Mouse (Mus musculus) C2C12 (cell line): ENCODE measurements around the gene Vrtn. TPM values are rescaled to one million over a fixed set of nuclear protein-coding genes. Genes with fewer than 3 reads are reported as not detected.

Source experiments
- H3K27me3 ChIP-seq: one replicate; pipeline ENCODE4 v1.6.1; 2011; ENCODE audit not compliant: control insufficient read depth, insufficient read depth, insufficient read length
- H3K36me3 ChIP-seq: one replicate; pipeline ENCODE4 v1.6.1; 2011; ENCODE audit not compliant: control insufficient read depth, insufficient read depth
- H3K4me3 ChIP-seq: one replicate; pipeline ENCODE4 v1.5.1; 2011; ENCODE audit warnings: mild to moderate bottlenecking, control low read depth; ENCODE audit not compliant: poor library complexity, insufficient read depth, severe bottlenecking
- H3K79me2 ChIP-seq: one replicate; pipeline ENCODE4 v1.6.1; 2011; ENCODE audit not compliant: control insufficient read depth, insufficient read depth
- H3K79me3 ChIP-seq: one replicate; pipeline ENCODE4 v1.6.1; 2011; ENCODE audit warnings: low read depth, control low read depth
- H3ac ChIP-seq: one replicate; pipeline ENCODE3; 2011; ENCODE audit warnings: low read depth; ENCODE audit not compliant: control insufficient read depth, insufficient read length
- CEBPB ChIP-seq: IDR thresholded peaks from one replicate; pipeline ENCODE4 v1.6.1; 2011; ENCODE audit warnings: low read depth, mild to moderate bottlenecking, control low read depth, moderate library complexity
- CTCF ChIP-seq: IDR thresholded peaks from one replicate; pipeline ENCODE4 v1.5.1; 2011; ENCODE audit not compliant: control insufficient read depth, insufficient read depth, insufficient read length
- FOSL1 ChIP-seq: IDR thresholded peaks from one replicate; pipeline ENCODE4 v1.8.0; 2011; ENCODE audit warnings: mild to moderate bottlenecking, low read length; ENCODE audit not compliant: poor library complexity, insufficient read depth, severe bottlenecking
- MAX ChIP-seq: IDR thresholded peaks from one replicate; pipeline ENCODE4 v1.6.1; 2011; ENCODE audit warnings: mild to moderate bottlenecking, control low read depth
- MYOD1 ChIP-seq: IDR thresholded peaks from one replicate; pipeline ENCODE4 v1.6.1; 2011; ENCODE audit warnings: low read depth; ENCODE audit not compliant: control insufficient read depth, insufficient read length
- MYOG ChIP-seq: IDR thresholded peaks from one replicate; pipeline ENCODE4 v1.6.1; 2011; ENCODE audit not compliant: control insufficient read depth, insufficient read length; ENCODE audit errors: extremely low read depth
- USF1 ChIP-seq: IDR thresholded peaks from one replicate; pipeline ENCODE4 v1.6.1; 2011; ENCODE audit warnings: low read depth, mild to moderate bottlenecking, control low read depth, moderate library complexity
- polyA plus RNA-seq: library from polyadenylated mRNA; unstranded; fragments of >200 nt; fragmentation: generic; extraction: Trizol; gene quantifications from one replicate; pipeline ENCODE4 v1.2.1, GENCODE M21; 2012; ENCODE audit warnings: missing spikeins

Gene Vrtn
- polyA plus RNA-seq, 1 experiment, result not detected

- H3K27me3 ChIP-seq, result peaks cover 43% of the 10 kb centered on the region
- TF ChIP-seq MAX (no peak), CTCF (no peak), USF1 (no peak), MYOD1 (no peak), FOSL1 (no peak), MYOG (no peak), CEBPB (no peak)
- H3K79me2 ChIP-seq, result no peaks in the 10 kb centered on the region
- H3K4me3 ChIP-seq, result no peak overlapping the region
- H3ac ChIP-seq, result no peak overlapping the region
- H3K79me3 ChIP-seq, result no peaks in the 10 kb centered on the region
- H3K36me3 ChIP-seq, result no peaks in the 10 kb centered on the region
Observed at GRCm38 (mm10) chr12:84625116-84625515, 15.7 kb upstream of the Vrtn start.

DNA sequence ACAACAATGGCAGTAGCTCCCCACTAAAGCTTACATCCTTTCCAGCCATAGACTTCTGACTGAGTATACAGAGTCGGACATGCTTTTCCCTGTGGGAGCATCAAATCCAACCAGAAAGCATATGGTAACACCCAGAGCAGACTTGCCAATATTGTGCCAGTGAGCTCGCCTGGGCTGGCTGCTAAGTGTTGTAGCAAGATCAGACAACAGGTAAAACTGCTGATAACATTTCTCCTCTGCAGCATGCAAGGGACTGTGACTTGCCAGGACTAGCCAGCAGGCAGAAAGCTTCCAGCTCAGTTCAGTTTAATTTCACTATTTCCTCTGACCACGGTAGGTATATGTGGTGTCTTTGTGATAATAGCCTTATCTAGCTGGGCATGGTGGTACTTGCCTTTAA lies 9.0 kb upstream of the Vrtn start:
- H3K36me3 ChIP-seq, result no peaks in the 10 kb centered on the region

GRCm38 (mm10) chr12:84640253-84640652 lies 566 bp upstream of the Vrtn start:
- Histone ChIP-seq H3K79me2 (no peaks in the 10 kb centered on the region), H3K4me3 (no peak overlapping the region), H3K36me3 (no peaks in the 10 kb centered on the region), H3K27me3 (peaks cover 42% of the 10 kb centered on the region), H3K79me3 (no peaks in the 10 kb centered on the region), H3ac (no peak overlapping the region)
- TF ChIP-seq MYOD1 (no peak), USF1 (no peak), CEBPB (no peak), FOSL1 (no peak), CTCF (no peak)

More for the DNA sequence above, 9.0 kb upstream of the Vrtn start:
- Histone ChIP-seq H3K27me3 (peaks cover 30% of the 10 kb centered on the region), H3ac (no peak overlapping the region), H3K79me2 (no peaks in the 10 kb centered on the region), H3K4me3 (no peak overlapping the region), H3K79me3 (no peaks in the 10 kb centered on the region)
- no peak for TF ChIP-seq USF1
- no peak for TF ChIP-seq CTCF
- no peak for TF ChIP-seq FOSL1
- TF ChIP-seq MAX, result no peak
- no peak for TF ChIP-seq MYOD1
- no peak for TF ChIP-seq MYOG

- Histone ChIP-seq H3ac (no peak overlapping the region), H3K36me3 (no peaks in the 10 kb centered on the region)
Observed at GRCm38 (mm10) chr12:84650234-84650633, 9.4 kb downstream of the Vrtn start.

DNA sequence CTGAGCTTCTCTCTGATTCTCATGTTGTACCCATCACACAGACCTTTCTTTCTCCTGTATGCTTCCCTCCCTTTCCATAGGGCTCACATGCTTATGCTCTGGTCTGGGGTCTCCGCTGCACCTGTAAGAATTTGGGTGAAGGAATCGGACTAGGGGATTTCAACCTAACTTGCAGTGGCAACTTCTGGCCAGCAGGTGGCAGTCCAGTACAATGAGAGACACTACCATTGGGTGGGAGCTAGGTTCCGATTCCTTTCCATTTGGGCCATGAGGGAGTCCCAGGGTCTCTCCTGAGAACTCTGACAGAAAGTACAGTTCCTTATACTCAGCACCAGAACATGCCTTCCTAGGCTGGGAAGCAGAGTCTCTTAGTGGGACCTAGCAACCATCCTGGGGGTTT lies 13.1 kb downstream of the Vrtn start:
- Histone ChIP-seq H3ac (no peak overlapping the region), H3K79me3 (no peaks in the 10 kb centered on the region), H3K79me2 (no peaks in the 10 kb centered on the region), H3K36me3 (no peaks in the 10 kb centered on the region), H3K27me3 (peaks cover 30% of the 10 kb centered on the region), H3K4me3 (no peak overlapping the region)
- TF ChIP-seq CEBPB, result no peak
- peak; percentile 80 for TF ChIP-seq CTCF
- no peak for TF ChIP-seq MAX

More at GRCm38 (mm10) chr12:84650234-84650633, 9.4 kb downstream of the Vrtn start:
- no peaks in the 10 kb centered on the region for H3K79me2 ChIP-seq
- TF ChIP-seq USF1 (no peak), MYOD1 (no peak), MAX (no peak), CTCF (no peak), FOSL1 (no peak), CEBPB (no peak), MYOG (no peak)
- H3K4me3 ChIP-seq, result no peak overlapping the region
- peaks cover 32% of the 10 kb centered on the region for H3K27me3 ChIP-seq
- H3K79me3 ChIP-seq, result no peaks in the 10 kb centered on the region

- no peak for TF ChIP-seq MAX
- no peak for TF ChIP-seq FOSL1
- TF ChIP-seq MYOG, result no peak
- no peak for TF ChIP-seq CTCF
- no peak for TF ChIP-seq MYOD1
- no peak for TF ChIP-seq CEBPB
- TF ChIP-seq USF1, result no peak
- Histone ChIP-seq H3K4me3 (no peak overlapping the region), H3K79me2 (no peaks in the 10 kb centered on the region), H3K27me3 (peaks cover 6% of the 10 kb centered on the region), H3K36me3 (no peaks in the 10 kb centered on the region), H3ac (no peak overlapping the region), H3K79me3 (no peaks in the 10 kb centered on the region)
Observed at GRCm38 (mm10) chr12:84670555-84670954, 29.7 kb downstream of the Vrtn start.
